Mouse (Mus musculus): ENCODE measurements around the gene Tbx5.

Tbx5 gene

DNA sequence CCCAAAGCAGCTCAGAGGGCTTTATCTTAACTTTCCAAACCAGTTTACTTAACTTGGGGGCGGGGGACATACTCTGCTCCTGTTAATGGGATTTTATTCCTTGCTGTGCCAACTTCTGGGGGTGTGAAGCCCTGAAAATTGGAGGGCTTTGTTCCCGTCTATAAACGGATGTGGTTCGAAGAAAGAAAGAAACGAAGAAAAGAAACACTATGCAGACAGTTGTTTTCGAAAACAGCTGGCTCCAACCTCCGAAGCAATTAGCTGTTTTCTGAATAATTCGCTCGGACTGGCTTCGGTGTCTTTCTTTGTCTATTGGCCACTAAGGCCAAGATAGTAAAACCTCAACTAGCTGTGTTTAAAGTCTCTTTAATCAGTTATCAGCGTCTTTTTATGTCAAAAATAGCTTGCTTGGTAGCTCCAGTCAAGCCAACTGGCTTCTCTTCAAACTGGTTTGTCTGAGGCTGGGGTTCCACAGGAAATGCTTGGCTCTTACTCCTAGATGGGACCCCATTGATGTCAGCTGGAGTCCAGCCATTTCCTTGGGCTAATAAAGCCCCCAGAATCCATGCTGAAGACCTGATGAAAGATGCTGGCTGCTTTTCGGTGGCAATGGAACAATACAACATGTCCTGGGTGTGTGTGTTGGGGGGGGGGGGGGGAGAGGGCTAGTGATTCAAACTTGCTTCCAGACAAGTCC lies 21.3 kb upstream of the Tbx5 start:
- DNase-seq: no peak

DNA sequence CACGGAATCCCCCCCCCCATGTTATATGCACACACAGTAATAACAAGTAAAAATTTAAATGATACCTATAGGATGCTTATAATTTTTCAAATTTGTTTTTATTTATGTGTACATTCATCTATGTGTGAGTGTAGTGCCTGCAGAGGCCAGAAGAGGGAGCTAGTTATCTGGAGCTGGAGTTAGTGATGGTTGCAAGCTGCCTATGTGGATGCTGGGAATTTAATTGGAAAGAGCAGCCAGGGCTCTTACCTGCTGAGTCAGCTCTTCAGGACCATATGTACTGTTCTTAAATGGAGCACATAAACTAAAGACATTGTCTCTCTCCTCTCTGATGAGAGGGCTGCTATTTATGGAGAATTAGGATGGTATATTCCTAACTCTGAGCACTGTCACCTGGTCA lies 17.2 kb upstream of the Tbx5 start:
- no peak for DNase-seq

DNA sequence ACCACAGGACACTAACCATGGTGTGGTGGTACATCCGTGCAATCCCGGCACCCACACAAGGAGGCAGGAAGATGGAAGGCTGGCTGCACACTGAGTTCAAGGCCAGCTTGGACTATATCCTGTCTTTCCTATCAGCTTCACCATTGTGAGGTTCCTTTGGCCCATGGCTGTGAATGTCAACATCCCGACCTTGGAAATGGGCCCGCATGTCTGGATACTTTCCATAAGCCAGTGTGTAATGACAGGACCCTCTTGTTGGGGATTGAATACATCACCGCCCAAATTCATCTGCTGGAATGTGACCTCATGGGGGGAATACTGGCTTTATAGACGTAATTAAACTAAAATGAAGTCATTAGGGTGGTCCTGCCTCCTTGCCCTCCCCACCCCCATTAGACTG lies 12.0 kb upstream of the Tbx5 start:
- DNase-seq: no peak

DNA sequence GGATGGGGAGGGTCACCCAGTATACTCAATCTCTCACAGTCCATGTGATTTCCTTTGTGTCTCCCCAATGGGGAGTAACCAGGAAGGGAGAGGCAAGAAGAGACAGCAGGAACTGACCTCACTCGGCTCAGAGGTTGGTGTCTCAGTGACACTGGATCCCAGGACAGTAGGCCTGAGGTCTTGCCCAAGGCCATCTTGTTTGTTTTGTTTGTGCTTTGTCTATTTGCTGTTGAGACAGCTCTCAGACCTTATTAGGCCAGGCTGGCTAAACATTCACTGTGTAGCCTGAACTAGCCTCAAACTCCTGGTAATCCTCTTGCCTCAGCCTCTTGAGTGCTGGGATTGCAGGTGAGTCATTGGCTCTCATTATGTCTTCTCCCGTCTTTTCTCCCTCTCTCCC lies 11.0 kb upstream of the Tbx5 start:
- DNase-seq: no peak

DNA sequence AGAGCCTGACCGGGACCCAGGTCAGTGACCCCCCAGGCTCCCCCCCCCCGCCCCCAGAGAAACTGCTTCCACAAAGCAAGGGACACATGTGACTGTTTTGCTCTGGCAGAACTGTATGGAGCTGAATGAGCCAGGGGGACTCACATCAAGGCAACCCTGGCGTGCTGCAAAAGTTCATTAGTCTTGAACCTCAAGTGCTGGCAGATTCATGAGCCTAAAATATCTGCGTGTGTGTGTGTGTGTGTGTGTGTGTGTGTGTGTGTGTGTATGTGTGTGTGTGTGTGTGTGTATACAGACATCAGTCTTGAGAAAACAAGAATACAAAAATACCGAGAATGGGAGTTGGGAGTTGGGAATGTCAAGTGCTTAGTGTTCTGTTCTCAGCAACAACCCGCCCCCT lies 5.1 kb upstream of the Tbx5 start:
- DNase-seq: no peak

DNA sequence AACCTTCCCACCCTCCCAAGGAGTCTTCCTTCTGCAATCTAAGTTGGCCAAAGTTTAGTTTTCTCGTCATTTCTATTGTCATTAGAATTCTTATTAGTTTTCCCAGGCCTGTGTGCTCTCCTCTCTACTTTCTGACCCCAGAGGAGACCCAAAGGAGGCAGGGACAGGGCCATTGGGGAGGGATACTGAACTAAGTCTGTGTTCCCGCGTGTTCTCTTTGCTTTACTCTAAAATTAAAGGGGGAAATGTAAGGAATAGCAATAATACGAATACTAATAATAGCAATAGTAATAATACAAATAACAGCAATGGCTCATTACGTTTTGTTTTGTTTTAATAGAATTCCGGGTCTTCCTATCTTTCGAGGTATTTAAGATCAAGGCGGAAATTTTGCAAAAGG lies 1.9 kb upstream of the Tbx5 start:
- no peak for DNase-seq

DNA sequence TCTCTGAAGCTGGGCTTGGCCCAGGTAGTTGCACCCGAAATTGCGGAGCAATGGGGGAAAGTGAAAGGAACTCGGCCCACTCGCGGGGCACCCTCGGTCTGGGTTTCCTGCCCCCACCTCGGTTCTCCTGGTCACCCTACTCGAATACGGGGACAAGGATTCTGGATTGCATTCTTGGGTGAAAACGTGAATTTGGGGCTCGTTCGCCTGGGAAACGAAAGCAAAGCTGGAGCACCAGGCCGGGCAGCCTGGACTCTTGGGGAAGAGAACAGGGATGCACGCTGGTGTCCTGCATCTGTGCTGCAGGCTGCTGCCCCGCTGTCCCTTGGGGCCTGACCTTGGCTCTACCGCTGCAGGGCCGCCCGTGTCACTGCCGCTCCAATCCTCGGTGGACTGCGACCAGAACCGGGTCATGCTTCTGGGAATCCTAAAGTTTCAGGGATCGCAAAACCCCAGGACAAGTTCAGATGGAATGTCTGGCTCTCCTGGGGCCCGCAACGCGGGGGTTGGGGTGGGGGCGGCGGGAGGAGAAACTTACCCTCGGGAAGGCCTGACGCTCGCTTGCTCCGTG lies 1.2 kb upstream of the Tbx5 start:
- DNase-seq: no peak

DNA sequence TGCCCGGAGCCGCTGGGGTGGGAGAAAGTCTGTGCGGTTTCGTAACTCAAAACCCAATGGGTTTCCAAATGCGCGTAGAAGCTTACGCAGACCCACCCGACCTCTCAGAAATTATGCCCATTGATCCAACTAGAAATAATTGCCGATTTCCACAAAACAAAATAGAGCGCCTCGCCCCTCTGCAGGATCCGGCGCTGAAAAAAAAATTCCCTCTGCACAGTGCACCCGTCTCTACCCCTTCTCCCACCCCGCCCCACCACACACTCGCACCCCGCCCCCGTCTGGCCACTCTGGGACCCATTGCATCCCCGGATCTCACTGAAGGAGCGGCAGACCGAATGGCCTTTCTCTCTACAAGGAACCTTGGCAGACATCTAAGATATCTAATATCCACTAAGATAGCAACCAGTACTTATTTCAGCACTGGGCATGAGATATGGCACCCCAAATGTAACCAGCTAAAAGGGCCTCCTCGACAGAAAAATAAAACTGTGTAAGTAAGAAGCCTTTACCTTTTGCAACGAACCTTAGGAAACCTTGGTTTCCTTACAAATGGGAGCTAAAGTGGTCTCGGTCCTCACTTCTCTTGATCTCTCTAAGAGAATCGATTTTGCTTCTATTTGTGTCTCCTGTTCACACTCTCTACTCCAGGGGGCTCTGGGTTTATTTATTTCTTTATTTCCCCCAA lies 533 bp upstream of the Tbx5 start:
- no peak for DNase-seq

DNA sequence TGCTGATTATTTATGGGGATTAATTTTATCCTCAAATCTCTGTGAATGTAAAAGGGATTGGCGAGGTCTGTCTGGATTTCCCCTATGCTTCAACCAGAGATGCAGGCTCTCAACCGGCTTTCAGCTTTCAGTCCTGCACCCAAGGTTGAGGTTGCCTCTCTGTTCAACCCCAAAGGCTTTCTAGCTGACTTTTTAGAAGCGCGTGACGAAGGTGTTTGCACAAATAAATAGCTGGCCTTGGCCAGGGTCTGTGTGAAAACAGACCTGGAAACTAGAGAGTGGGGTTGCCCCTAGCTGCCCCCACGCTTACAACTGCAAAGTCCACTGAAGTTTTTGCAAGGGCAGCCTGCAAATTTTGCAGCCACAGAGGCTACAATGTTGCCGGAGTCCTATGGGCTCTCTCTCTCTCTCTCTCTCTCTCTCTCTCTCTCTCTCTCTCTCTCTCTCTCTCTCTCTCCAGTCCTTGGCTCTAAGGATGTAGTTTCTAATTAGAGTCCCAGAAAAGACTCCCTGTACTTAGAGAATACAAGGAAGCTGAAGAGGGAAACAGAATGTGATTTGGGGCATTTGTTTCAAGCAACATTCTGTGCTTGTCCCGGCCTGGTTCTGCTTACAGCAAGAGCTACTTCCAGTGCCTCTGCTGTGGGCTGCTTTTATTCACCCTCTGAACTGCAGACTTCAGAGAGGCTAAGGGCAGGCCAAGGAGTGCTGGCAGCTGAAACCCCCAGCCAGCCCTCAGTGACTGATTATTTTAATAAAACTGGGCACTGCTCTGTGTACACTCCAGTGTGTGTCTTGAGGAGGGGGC lies 959 bp downstream of the Tbx5 start:
- DNase-seq: no peak

DNA sequence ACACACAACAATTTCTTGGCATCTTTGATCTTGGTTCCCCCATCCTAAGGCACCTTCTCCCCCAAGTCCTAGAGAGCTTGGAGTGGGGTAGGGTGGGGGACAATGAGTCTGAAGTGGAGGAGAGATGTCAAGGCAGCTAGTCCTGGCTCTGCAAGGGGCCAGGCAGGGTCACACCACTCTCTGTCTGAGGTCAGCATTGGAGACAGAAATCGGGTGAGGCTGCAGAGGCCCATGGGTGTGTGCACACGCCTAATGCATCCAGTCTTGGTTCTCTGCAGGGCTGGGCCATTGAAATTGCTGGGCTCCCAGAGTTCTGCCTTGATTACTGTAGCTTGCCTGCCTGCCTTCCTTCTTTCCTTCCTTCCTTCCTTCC lies 1.5 kb downstream of the Tbx5 start:
- DNase-seq: no peak

DNA sequence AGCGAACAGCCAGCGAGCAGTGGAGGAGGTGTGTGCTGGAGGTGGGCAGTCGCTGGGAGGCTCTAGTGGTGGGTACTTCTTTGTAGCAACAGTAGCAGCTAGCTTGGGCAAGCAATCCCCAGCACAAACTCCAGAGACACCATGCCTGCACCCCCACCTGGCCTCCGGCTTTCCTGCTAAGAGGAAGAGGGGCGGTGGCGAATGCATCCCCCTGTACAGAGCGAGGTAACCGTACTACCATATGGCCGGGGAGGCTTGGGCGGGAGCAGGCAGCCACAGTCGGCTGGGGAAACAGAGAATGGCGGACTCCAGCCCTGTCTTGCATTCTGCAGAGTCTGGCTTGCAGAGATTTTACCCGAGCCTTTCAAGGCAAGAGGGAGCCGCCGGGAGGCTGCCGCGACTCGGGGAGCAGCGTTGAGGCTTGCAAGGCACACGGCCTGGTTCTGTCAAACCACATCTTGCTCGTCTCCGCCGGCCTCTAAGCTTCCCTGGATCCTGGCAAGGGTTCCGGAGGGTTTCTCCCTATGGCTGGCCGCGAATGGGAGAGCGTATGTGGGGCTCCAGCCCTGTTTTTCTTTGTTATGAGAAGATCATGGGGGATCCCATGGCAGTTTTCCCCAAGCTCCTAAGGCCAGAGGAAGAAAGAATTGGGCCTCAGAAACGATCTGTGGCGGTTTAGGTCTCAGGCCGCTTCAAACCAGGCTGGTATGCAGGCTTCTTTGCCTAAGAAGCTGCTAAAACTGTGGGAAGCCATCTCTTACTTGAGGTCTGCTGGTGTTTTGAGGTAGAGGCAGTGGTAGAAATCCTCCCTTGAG lies 2.8 kb downstream of the Tbx5 start:
- DNase-seq: no peak

DNA sequence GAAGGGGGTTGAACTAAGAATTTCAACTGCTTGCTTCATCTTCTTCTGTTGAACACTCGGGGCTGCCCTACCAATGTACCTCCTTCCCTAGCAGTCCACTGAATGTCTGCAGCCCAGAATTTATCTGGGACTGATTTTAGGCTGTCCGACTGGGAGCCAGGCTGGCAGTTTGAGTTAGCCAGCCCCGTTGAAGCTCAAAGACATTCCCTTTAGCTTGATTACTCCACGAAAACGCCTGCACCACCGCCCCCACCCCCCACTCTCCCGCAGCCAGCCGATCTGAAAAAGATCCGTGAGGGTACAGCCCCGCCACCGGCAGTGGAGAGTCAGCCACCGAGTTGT lies 3.4 kb downstream of the Tbx5 start:
- no peak for DNase-seq

DNA sequence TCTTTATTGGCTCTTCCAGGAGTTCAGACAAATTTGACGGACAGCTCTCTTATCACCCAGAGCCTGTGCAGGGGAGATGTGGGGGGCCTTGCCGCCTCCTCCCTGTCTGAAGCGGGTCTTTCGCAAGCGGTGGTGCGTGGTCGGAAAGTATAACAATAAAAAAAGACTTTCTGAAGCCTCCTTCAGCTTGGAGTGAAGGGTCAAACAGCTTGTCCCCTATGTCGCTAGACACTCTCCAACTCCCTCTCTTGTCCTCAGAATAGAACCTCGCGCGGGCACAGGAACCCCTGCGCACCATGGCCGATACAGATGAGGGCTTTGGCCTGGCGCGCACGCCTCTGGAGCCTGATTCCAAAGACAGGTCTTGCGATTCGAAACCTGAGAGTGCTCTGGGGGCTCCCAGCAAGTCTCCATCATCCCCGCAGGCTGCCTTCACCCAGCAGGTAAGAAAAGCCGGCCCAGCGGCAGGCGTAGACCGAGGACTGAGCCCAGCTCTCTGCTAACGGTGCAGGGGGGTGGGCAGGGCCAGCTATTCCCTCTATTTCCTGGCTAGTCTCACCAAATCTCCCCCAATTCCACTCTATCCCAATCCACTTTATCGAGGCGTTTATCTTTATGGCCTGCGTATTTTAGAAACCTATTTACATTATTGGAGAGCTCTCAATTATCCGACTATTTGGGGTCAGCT lies 4.3 kb downstream of the Tbx5 start:
- DNase-seq: no peak

DNA sequence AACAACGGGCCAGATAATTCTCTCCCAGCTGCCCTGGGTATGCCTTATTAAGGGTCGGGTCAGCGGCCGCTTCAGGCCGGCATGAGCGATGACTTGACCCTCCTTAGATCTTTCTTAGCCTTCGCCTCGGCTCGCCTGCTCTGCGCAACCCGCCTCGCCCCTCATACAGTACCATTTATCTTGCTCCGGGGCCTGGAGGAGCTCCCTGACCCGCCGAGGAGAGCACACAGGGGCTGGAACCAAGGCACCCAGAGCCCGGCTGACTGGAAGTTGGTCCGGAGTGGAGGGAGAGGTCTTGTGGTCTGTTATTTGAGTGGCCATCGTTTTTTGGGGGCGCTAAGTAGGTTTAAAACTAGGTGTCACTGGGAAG lies 4.8 kb downstream of the Tbx5 start:
- DNase-seq: no peak

DNA sequence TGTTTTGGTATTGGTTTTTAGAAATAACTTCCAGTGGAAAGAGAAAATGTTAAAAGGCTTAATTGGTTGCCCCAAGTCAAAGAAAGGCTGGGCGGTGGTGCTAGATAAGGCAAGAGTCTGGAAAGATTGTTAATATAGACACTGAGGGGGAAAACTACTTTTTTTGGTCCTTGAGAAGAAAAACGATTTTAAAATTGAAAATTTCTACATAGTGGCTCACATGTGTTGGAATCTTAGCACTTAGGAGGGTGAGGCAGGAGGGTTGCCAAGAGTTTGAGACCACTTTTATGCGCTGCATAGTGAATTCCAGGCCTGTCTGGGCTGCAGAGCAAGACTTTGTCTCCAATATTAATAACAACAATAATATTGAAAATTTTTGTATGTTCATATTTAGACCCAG lies 5.4 kb downstream of the Tbx5 start:
- no peak for DNase-seq

DNA sequence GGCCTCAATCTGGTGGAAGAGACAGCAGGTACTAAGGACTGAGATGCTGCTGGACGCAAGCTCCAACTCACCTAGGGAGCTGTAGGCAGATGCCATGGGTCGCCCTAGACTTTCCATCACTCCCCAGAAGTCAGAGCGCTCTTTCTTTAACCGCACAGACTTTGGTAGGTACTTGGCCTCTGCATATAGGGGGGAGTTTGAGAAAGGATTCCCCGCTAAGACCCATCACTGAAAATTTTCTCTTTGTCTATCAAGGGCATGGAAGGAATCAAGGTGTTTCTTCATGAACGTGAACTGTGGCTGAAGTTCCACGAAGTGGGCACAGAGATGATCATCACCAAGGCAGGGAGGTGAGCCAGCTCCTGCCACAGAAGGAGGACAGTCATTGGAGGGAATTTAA lies 6.0 kb downstream of the Tbx5 start:
- DNase-seq: no peak

DNA sequence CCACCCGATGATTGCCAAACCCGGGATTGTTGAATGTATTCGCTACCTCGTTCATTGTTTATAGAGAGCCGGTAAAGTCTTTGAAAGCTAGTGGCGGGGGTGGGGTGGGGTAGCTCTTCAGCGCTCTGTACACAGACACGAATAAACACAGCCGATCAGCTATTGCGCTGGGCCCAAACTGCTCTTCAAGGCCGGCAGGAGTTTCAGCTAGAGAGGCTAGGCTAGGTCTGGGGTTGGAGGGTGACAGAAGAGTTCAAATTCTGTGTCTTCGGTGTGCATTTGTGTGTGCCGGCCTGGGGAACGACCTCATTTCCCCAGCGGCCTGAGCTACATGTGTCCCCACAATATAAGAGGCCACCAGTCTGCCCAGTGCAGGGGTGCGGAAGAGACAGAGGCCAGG lies 6.7 kb downstream of the Tbx5 start:
- DNase-seq: no peak

DNA sequence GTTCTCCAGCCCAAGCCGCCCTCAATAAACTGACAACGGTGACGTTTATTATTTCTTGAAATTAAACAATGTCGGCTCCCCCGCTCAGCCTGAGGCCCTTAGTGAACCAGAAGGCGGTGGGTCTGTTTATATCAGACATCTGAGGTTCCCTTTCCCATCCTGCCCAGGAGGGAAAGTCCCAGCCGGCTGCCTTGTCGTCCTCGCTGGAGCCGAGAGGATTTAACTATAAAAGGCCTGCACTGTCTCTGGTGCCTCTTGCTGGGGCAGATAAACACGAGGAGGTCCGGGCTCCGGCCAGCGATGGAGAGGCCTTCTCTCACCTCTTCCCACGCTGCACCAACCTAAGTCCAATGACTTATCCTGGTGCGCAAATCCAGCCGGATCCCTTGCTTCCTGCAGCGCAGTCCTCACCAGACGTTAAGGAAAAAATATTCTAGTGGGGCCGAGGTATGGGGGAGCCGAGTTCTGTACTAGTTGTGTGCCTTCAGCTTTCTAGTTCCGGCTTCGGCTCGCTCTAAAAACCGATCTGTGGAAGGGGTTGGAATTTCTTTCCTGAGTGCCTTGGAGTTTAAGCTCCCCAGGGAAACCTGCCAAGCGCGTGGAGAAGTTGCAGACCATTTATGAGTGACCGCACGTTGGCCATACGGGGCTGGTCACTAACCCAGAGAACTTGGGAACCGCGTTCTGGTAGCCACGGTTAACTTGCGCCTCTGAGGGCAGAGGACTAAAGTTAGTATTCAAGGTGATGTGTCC lies 7.3 kb downstream of the Tbx5 start:
- DNase-seq: no peak

DNA sequence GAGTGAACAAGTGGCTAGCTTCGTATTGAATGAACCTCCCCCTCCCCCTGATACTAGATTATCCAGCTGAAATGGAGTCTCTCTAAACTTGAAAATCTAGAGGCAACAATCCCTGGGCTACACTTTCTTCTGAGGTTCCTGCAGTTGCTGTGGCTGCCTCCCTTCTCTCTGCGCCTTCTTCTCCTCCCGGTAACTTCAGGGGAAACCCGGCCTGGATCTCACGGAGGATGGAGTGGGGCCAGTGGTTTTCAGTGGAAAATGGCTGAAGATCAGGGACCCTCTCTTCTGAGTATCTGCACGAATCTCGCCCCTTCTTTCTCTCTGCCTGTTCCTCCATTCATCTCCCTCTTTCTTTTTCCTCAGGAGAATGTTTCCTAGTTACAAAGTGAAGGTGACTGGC lies 7.9 kb downstream of the Tbx5 start:
- no peak for DNase-seq

DNA sequence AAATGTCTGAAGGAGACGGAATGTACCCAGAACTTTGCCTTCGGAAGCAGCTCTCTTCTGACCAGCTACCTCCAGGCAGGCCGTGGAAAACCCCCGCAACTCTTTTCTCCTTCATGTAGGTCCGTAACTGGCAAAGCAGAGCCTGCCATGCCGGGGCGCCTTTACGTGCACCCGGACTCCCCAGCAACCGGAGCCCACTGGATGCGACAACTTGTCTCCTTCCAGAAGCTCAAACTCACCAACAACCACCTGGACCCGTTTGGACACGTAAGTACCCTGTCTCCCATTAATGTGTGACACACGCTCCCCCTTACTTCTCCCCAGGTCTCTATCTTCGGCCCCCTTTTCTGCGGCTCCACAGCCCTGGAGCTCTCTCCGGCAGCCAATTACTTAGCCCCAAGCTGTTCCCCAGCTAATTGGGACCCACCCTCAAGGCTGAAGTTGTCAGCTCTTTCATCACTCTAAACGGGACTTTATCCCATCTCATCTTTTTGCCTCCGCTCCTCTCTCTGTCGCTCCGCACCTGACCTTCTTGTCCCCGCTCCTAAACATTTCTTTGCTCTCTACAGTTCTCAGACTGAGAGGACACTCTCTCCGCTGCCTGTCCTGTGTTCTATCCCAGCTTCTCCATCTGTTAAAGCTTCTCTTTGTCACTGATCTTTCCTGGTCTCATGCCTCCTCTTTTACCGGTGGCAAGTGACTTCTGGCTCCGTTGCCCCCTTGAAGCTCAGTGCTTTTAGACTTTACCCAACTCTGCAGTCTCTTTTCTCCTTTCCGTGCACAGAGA lies 9.4 kb downstream of the Tbx5 start:
- DNase-seq: no peak
